Mouse (Mus musculus): ENCODE results near the gene Nckap1l. TPM values are rescaled to one million over a fixed set of nuclear protein-coding genes. Genes with fewer than 3 reads are reported as not detected.

Nckap1l gene
- polyA plus RNA-seq, 1 experiment from 2014 or later, result 2.3 TPM

DNA sequence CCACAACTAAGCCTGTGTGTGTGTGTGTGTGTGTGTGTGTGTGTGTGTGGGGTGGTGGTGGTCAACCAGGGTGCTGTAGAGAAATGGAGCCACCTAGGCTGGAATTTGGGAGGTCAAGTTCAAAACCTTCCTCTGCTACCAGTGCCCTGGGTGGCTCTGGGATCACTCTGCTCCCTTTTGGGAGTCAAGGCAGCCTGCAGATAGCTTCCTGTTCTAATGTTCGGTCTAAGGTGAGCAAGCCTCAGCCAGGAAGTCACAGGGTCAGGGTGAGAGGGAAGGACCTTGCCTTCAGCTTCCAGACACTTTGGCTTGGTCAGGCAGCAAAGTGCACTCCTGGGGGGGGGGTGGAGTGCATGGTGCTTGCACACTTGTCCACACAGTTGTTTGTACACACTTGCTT is 87.1 kb downstream of the Nckap1l start:
- Histone ChIP-seq H3K27ac (ENCODE audit: low read depth, low read length) (no peak overlapping the region), H3K4me3 (ENCODE audit: low read length) (no peak overlapping the region), H3K4me1 (ENCODE audit: control insufficient read depth, insufficient read depth, low read length) (peaks cover 15% of the 10 kb centered on the region), H3K9me3 (ENCODE audit: control insufficient read depth, low read length) (no peaks in the 10 kb centered on the region), H3K27me3 (ENCODE audit: control insufficient read depth, insufficient read depth, low read length) (0 out of 2 replicates have a peak, but pooled peaks cover 11% of the 10 kb centered on the region), H3K36me3 (ENCODE audit: control insufficient read depth, insufficient read depth, low read length) (no peaks in the 10 kb centered on the region), H3K4me2 (replicated peaks; ENCODE audit: low read depth, low read length) (no peak overlapping the region), H3K9ac (ENCODE audit: low read depth, low read length) (no peak overlapping the region)
- WGBS, result 38% methylated on average over 1 of the region's 1 CpGs
- no peak for ATAC-seq (ENCODE audit: low FRiP score, low TSS enrichment)

DNA sequence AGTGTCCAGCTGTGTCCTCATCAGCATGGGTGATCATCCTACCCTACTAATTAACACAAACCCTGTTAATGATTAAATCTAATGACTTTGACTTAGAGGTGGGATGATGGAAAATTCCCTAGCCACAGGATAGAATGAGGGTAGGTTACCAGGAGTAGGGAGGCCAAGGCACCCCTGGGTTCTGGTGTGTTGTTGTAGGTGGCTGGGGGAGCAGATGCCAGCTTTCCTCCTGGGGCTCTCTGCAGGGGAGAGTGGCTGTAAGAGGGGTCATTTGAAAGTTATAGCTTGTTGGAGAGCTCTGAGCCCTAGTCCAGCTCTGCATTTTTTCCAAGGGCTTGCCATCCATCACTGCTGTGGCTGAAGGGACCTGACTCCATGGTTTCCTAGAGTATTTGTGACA is 88.9 kb downstream of the Nckap1l start:
- no peak for ATAC-seq (ENCODE audit: low FRiP score, low TSS enrichment)
- H3K4me2 ChIP-seq (replicated peaks; ENCODE audit: low read depth, low read length), result no peak overlapping the region
- no peak overlapping the region for H3K9ac ChIP-seq (ENCODE audit: low read depth, low read length)
- peaks cover 9% of the 10 kb centered on the region; the same call in 1 of the 2 replicates for H3K4me1 ChIP-seq (ENCODE audit: control insufficient read depth, insufficient read depth, low read length)
- 0 out of 2 replicates have a peak, but pooled peaks cover 6% of the 10 kb centered on the region for H3K27me3 ChIP-seq (ENCODE audit: control insufficient read depth, insufficient read depth, low read length)
- H3K4me3 ChIP-seq (ENCODE audit: low read length), result no peak overlapping the region
- H3K27ac ChIP-seq (ENCODE audit: low read depth, low read length), result no peak overlapping the region
- H3K36me3 ChIP-seq (ENCODE audit: control insufficient read depth, insufficient read depth, low read length), result no peaks in the 10 kb centered on the region
- H3K9me3 ChIP-seq (ENCODE audit: control insufficient read depth, low read length), result no peaks in the 10 kb centered on the region

DNA sequence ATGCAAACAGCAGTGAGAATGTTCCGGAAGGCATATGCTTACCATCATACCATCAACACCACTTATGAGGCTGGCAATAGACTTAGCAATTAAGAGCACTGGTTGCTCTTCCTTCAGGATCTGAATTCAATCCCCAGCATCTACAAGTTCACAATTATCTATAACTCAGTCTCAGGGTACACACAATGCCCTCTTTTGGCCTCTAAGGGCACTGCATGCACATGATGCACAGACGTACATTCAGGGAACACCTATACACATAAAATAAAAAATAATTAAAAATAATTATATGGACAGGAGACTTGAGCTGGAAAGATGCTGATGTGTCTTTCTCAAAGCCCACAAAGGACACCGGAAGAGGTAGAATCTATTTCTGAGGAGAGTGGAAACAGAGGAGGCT is 94.4 kb downstream of the Nckap1l start:
- WGBS, result 91% methylated on average over 3 of the region's 3 CpGs
- Histone ChIP-seq H3K4me1 (ENCODE audit: control insufficient read depth, insufficient read depth, low read length) (no peaks in the 10 kb centered on the region), H3K4me2 (replicated peaks; ENCODE audit: low read depth, low read length) (no peak overlapping the region), H3K4me3 (ENCODE audit: low read length) (no peak overlapping the region), H3K27ac (ENCODE audit: low read depth, low read length) (no peak overlapping the region), H3K36me3 (ENCODE audit: control insufficient read depth, insufficient read depth, low read length) (no peaks in the 10 kb centered on the region), H3K9me3 (ENCODE audit: control insufficient read depth, low read length) (no peaks in the 10 kb centered on the region), H3K9ac (ENCODE audit: low read depth, low read length) (no peak overlapping the region), H3K27me3 (ENCODE audit: control insufficient read depth, insufficient read depth, low read length) (no peaks in the 10 kb centered on the region)
- no peak for ATAC-seq (ENCODE audit: low FRiP score, low TSS enrichment)

Other genes starting within 250 kb of the Nckap1l start
- gene Cbx5, start 214.0 kb upstream of the Nckap1l start, polyA plus RNA-seq (2014; fragmentation: Nextera tagmentation; extraction: Ambion mirVana), result 146 and 161 TPM in 2 replicates
- gene Hnrnpa1, start 213.4 kb upstream of the Nckap1l start, polyA plus RNA-seq (2014; fragmentation: Nextera tagmentation; extraction: Ambion mirVana), result 1,180 and 1,314 TPM in 2 replicates
- gene Nfe2, start 195.4 kb upstream of the Nckap1l start, polyA plus RNA-seq (2014; fragmentation: Nextera tagmentation; extraction: Ambion mirVana), result 3.1 and 3.9 TPM in 2 replicates
- 290 and 322 TPM in 2 replicates for gene Copz1, start 181.1 kb upstream of the Nckap1l start, polyA plus RNA-seq (2014; fragmentation: Nextera tagmentation; extraction: Ambion mirVana)
- 0.47 and 0.69 TPM in 2 replicates for gene Gpr84, start 143.2 kb upstream of the Nckap1l start, polyA plus RNA-seq (2014; fragmentation: Nextera tagmentation; extraction: Ambion mirVana)
- gene Zfp385a, start 113.7 kb upstream of the Nckap1l start, polyA plus RNA-seq (2014; fragmentation: Nextera tagmentation; extraction: Ambion mirVana), result 12.3 and 18.2 TPM in 2 replicates
- gene Itga5, start 87.0 kb upstream of the Nckap1l start, polyA plus RNA-seq (2014; fragmentation: Nextera tagmentation; extraction: Ambion mirVana), result 19.6 and 37.4 TPM in 2 replicates
- gene Gtsf1, start 23.3 kb upstream of the Nckap1l start, polyA plus RNA-seq (2014; fragmentation: Nextera tagmentation; extraction: Ambion mirVana), result not detected in 2 replicates
- gene Gtsf2, start 5.3 kb upstream of the Nckap1l start, polyA plus RNA-seq (2014; fragmentation: Nextera tagmentation; extraction: Ambion mirVana), result not detected in 2 replicates
- gene Pde1b, start 49.2 kb downstream of the Nckap1l start, polyA plus RNA-seq (2014; fragmentation: Nextera tagmentation; extraction: Ambion mirVana), result 3.1 and 4.9 TPM in 2 replicates
- 19.2 and 21.2 TPM in 2 replicates for gene Ppp1r1a, start 84.2 kb downstream of the Nckap1l start, polyA plus RNA-seq (2014; fragmentation: Nextera tagmentation; extraction: Ambion mirVana)
- gene Glycam1, start 111.3 kb downstream of the Nckap1l start, polyA plus RNA-seq (2014; fragmentation: Nextera tagmentation; extraction: Ambion mirVana), result not detected in 2 replicates

All from kidney, embryonic 14.5 days (tissue).